Mouse (Mus musculus) limb, embryonic 14.5 days (tissue): ENCODE measurements around the gene Fads1. TPM values are rescaled to one million over a fixed set of nuclear protein-coding genes. Genes with fewer than 3 reads are reported as not detected.

Source experiments
- ATAC-seq: fragments of 200-750 bp; cut with Nextera tagmentation; 2 replicates; pipeline ENCODE4 v1.8.0; 2017; ENCODE audit warnings: low read depth, moderate number of reproducible peaks, moderate TSS enrichment; ENCODE audit not compliant: low FRiP score
- DNase-seq: peaks from one replicate; pipeline ENCODE4 v3.0.0-alpha.2; 2015; ENCODE audit warnings: low spot score
- H3K27ac ChIP-seq: fragments of 300-500 bp; sonication (generic); replicated peaks from 2 replicates; pipeline ENCODE4 v1.5.1; 2014; ENCODE audit warnings: low read depth, mild to moderate bottlenecking, low read length, moderate library complexity, mixed read lengths
- H3K27me3 ChIP-seq: fragments of 300-500 bp; sonication (generic); 2 replicates; pipeline ENCODE4 v1.6.1; 2014; ENCODE audit warnings: low read length, mixed read lengths; ENCODE audit not compliant: control insufficient read depth, insufficient read depth
- H3K36me3 ChIP-seq: fragments of 300-500 bp; sonication (generic); 2 replicates; pipeline ENCODE4 v1.6.1; 2014; ENCODE audit warnings: mild to moderate bottlenecking, low read length, moderate library complexity, mixed read lengths; ENCODE audit not compliant: control insufficient read depth, insufficient read depth
- H3K4me1 ChIP-seq: fragments of 300-500 bp; sonication (generic); 2 replicates; pipeline ENCODE4 v1.6.1; 2014; ENCODE audit warnings: antibody characterized with exemption, low read length, mixed read lengths; ENCODE audit not compliant: control insufficient read depth, insufficient read depth
- H3K4me2 ChIP-seq: fragments of 300-500 bp; sonication (generic); replicated peaks from 2 replicates; pipeline ENCODE4 v1.6.1; 2014; ENCODE audit warnings: low read depth, mild to moderate bottlenecking, low read length, moderate library complexity; ENCODE audit not compliant: severe bottlenecking
- H3K4me3 ChIP-seq: fragments of 300-500 bp; sonication (generic); replicated peaks from 2 replicates; pipeline ENCODE4 v1.5.1; 2014; ENCODE audit warnings: low read length
- H3K9ac ChIP-seq: fragments of 300-500 bp; sonication (generic); 2 replicates; pipeline ENCODE4 v1.6.1; 2014; ENCODE audit warnings: mild to moderate bottlenecking, low read depth, low read length, moderate library complexity; ENCODE audit not compliant: severe bottlenecking
- H3K9me3 ChIP-seq: fragments of 300-500 bp; sonication (generic); 2 replicates; pipeline ENCODE4 v1.6.1; 2016; ENCODE audit warnings: low read length; ENCODE audit not compliant: control insufficient read depth
- POLR2A ChIP-seq: fragments of 200-500 bp; IDR thresholded peaks from 2 replicates; pipeline ENCODE4 v1.8.0; 2012; ENCODE audit warnings: inconsistent platforms, mild to moderate bottlenecking, moderate library complexity, borderline replicate concordance; ENCODE audit not compliant: insufficient read depth, insufficient read length; ENCODE audit errors: extremely low read depth
- WGBS: fragments of 180-500 bp; shearing (Covaris S2); extraction: QIAGEN DNeasy Blood & Tissue Kit; methylation state at CpG from one replicate; pipeline ENCODE4 v1.1.7; 2014; 5-methylcytosine and 5-hydroxymethylcytosine counted together
- polyA plus RNA-seq, 2 experiments: library from polyadenylated mRNA; depleted of rRNA in 1 of 2; stranded (reverse) in 1 of 2; unstranded in 1 of 2; fragments of >200 nt; fragmentation: Nextera tagmentation in 1 of 2; extraction: Ambion mirVana in 1 of 2; gene quantifications; 2 replicates each; pipeline versions ENCODE4 v1.2.1 to v1.2.3; 2012 to 2014

The Fads1 gene
- polyA plus RNA-seq, 2 experiments, result 81.1 to 87.3 TPM

GRCm38 (mm10) chr19:10225767-10226166 is 43.1 kb downstream of the Fads1 start:
- 60% methylated on average over 4 of the region's 4 CpGs for WGBS
- ATAC-seq (no peak), DNase-seq (no peak)
- TF ChIP-seq POLR2A, result no peak
- no peaks in the 10 kb centered on the region for H3K36me3 ChIP-seq
- H3K9ac ChIP-seq, result no peak overlapping the region
- no peak overlapping the region for H3K4me3 ChIP-seq
- no peak overlapping the region for H3K27ac ChIP-seq
- no peaks in the 10 kb centered on the region for H3K9me3 ChIP-seq
- no peaks in the 10 kb centered on the region for H3K27me3 ChIP-seq
- no peak overlapping the region for H3K4me2 ChIP-seq
- H3K4me1 ChIP-seq, result 0 out of 2 replicates have a peak, but pooled peaks cover 2% of the 10 kb centered on the region

- DNase-seq, result no peak
Observed at GRCm38 (mm10) chr19:10231016-10231415, 48.3 kb downstream of the Fads1 start.

DNA sequence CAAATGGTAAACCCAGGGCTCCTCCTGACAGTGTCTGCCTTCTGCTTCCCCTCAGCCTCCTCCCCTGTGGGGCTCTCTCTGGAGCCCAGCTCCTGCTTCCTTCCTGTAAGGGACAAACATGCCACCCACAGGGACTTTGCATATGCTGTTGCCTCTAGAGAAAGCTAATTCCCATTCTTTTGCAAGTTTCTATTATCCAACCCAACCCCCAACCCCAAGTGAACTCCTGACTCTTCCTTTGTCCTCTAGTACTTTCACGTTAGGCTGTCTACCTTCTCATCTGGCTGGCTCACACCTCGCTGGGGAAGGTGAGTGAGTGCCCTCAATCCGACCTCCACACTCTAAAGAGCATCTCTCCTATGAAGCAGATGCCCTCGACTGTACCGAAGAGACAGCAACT is 49.2 kb downstream of the Fads1 start:
- no peak for DNase-seq
- WGBS, result 17% methylated on average over 5 of the region's 5 CpGs

More at GRCm38 (mm10) chr19:10231016-10231415, 48.3 kb downstream of the Fads1 start:
- 2% methylated on average over 7 of the region's 7 CpGs for WGBS
- Histone ChIP-seq H3K9me3 (no peaks in the 10 kb centered on the region), H3K4me2 (no peak overlapping the region), H3K36me3 (no peaks in the 10 kb centered on the region), H3K4me3 (no peak overlapping the region), H3K4me1 (peaks cover 15% of the 10 kb centered on the region), H3K9ac (no peak overlapping the region), H3K27ac (no peak overlapping the region), H3K27me3 (no peaks in the 10 kb centered on the region)
- no peak for TF ChIP-seq POLR2A
- no peak for ATAC-seq

GRCm38 (mm10) chr19:10232327-10233017 is 49.8 kb downstream of the Fads1 start:
- no peak overlapping the region for H3K4me3 ChIP-seq

More for the DNA sequence above, 49.2 kb downstream of the Fads1 start:
- Histone ChIP-seq H3K9me3 (no peaks in the 10 kb centered on the region), H3K27ac (no peak overlapping the region), H3K9ac (no peak overlapping the region), H3K27me3 (no peaks in the 10 kb centered on the region), H3K4me2 (no peak overlapping the region), H3K4me3 (no peak overlapping the region), H3K4me1 (peaks cover 15% of the 10 kb centered on the region), H3K36me3 (no peaks in the 10 kb centered on the region)
- no peak for ATAC-seq
- no peak for TF ChIP-seq POLR2A

GRCm38 (mm10) chr19:10235784-10236565 is 53.3 kb downstream of the Fads1 start:
- Histone ChIP-seq H3K4me1 (peaks cover 22% of the 10 kb centered on the region), H3K36me3 (no peaks in the 10 kb centered on the region), H3K9me3 (no peaks in the 10 kb centered on the region), H3K9ac (no peak overlapping the region), H3K4me3 (no peak overlapping the region), H3K27ac (no peak overlapping the region), H3K4me2 (no peak overlapping the region), H3K27me3 (no peaks in the 10 kb centered on the region)
- DNase-seq, result no peak
- no peak for TF ChIP-seq POLR2A
- WGBS, result 84% methylated on average over 9 of the region's 9 CpGs
- ATAC-seq, result no peak

More at GRCm38 (mm10) chr19:10232327-10233017, 49.8 kb downstream of the Fads1 start:
- 30% methylated on average over 9 of the region's 9 CpGs for WGBS
- H3K4me1 ChIP-seq, result peaks cover 15% of the 10 kb centered on the region
- no peak overlapping the region for H3K4me2 ChIP-seq
- TF ChIP-seq POLR2A, result no peak
- no peak overlapping the region for H3K27ac ChIP-seq
- no peaks in the 10 kb centered on the region for H3K36me3 ChIP-seq
- no peaks in the 10 kb centered on the region for H3K27me3 ChIP-seq
- no peaks in the 10 kb centered on the region for H3K9me3 ChIP-seq
- DNase-seq (no peak), ATAC-seq (no peak)
- no peak overlapping the region for H3K9ac ChIP-seq
